Mouse (Mus musculus): Measurements from ENCODE around the gene Bap1. TPM values are rescaled to one million over a fixed set of nuclear protein-coding genes. Genes with fewer than 3 reads are reported as not detected.

Gene Bap1
- total RNA-seq, 2 experiments from 2014 or later, result 49.3 to 53.2 TPM

Other genes with a start within 250 kb of the Bap1 start
- 100 to 1,000 TPM; 167 to 184 TPM for gene Spcs1, start 249.8 kb upstream of the Bap1 start, total RNA-seq (2021)
- gene Pbrm1, start 232.3 kb upstream of the Bap1 start, total RNA-seq (2021), result 10 to 100 TPM; 94.3 to 94.4 TPM
- 10 to 100 TPM; 46.4 to 60.3 TPM for gene Gnl3, start 232.3 kb upstream of the Bap1 start, total RNA-seq (2021)
- 10 to 100 TPM; 44.1 to 49.5 TPM for gene Smim4, start 122.5 kb upstream of the Bap1 start, total RNA-seq (2021)
- 10 to 100 TPM; 33.9 to 35.4 TPM for gene Nt5dc2, start 120.4 kb upstream of the Bap1 start, total RNA-seq (2021)
- gene Stab1, start 82.8 kb upstream of the Bap1 start, total RNA-seq (2021), result 100 to 1,000 TPM in 1 of 2 experiments, 10 to 100 TPM in 1; 89.8 to 101 TPM
- gene Tnnc1, start 43.1 kb upstream of the Bap1 start, total RNA-seq (2021), result 100 to 1,000 TPM; 337 to 379 TPM
- gene Nisch, start 34.5 kb upstream of the Bap1 start, total RNA-seq (2021), result 100 to 1,000 TPM; 258 to 277 TPM
- 10 to 100 TPM; 11.5 to 11.6 TPM for gene Sema3g, start 33.6 kb upstream of the Bap1 start, total RNA-seq (2021)
- 1 to 10 TPM; 7.3 to 9.4 TPM for gene Phf7, start 133 bp upstream of the Bap1 start, total RNA-seq (2021)
- under 1 TPM; 0.70 to 0.81 TPM for gene Dnah1, start 72.4 kb downstream of the Bap1 start, total RNA-seq (2021)
- 10 to 100 TPM; 31.9 to 37.1 TPM for gene Capn7, start 85.2 kb downstream of the Bap1 start, total RNA-seq (2021)
- 10 to 100 TPM; 79.8 to 93.9 TPM for gene Sh3bp5, start 184.6 kb downstream of the Bap1 start, total RNA-seq (2021)
- 10 to 100 TPM; 23.3 to 24.2 TPM for gene Eaf1, start 242.9 kb downstream of the Bap1 start, total RNA-seq (2021)
- gene Mettl6, start 243.6 kb downstream of the Bap1 start, total RNA-seq (2021), result 10 to 100 TPM; 23.2 to 23.6 TPM